Mouse (Mus musculus) liver, embryonic 14.5 days (tissue): Measurements from ENCODE around the gene Rgs9.

Experiments
- CTCF ChIP-seq: IDR thresholded peaks from 2 replicates; pipeline ENCODE4 v1.5.1; 2016; ENCODE audit warnings: antibody characterized with exemption, low read depth, control low read depth
- EP300 ChIP-seq: IDR thresholded peaks from 2 replicates; pipeline ENCODE4 v1.6.1; 2016; ENCODE audit warnings: antibody characterized with exemption, low read depth

DNA sequence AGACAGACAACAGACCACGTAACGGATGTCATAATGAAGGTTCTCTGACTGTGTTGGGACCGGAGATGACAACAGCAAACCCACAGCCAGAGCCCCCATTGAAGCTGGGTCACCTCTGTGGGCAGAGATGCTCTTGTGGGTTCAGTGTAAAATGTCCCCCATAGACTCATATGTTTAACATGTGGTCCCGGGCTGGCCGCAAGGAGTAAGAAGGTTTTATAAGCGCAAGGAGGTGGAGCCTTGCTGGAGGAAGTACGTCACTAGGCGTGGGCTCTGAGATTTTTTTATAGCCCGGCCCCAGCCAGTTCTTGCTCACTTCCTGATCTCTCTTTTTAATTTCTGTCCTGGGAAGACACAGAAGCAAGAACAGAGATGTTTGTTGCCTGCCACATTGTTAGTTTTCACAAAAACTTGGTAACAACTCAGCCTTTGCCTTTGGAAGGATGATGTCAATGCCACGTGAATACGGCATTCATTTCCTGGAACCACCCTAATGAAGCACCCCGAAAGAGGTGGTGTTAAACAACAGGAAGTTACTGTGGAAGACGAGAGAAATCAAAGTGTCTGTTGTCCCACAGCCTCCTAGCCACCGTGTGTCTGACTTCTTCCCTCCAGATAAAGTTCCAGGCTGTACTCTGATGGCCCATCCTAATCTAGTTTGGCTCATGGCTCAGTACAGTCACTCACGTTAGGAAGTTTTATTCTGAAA lies 79.1 kb downstream of the Rgs9 start:
- TF ChIP-seq CTCF (no peak), EP300 (no peak)
